Mouse (Mus musculus) kidney, embryonic 14.5 days (tissue): ENCODE results near the gene Gm21976. TPM values are rescaled to one million over a fixed set of nuclear protein-coding genes. Genes with fewer than 3 reads are reported as not detected.

Experiments used
- ATAC-seq: fragments of 200-750 bp; cut with Nextera tagmentation; 2 replicates; pipeline ENCODE4 v1.8.0; 2017; ENCODE audit warnings: moderate number of reproducible peaks, mild to moderate bottlenecking, moderate TSS enrichment, moderate library complexity; ENCODE audit not compliant: low FRiP score, low TSS enrichment
- H3K27ac ChIP-seq: fragments of 300-500 bp; sonication (generic); 2 replicates; pipeline ENCODE4 v1.5.1; 2014; ENCODE audit warnings: low read depth, mild to moderate bottlenecking, low read length, moderate library complexity, mixed read lengths
- H3K27me3 ChIP-seq: fragments of 300-500 bp; sonication (generic); 2 replicates; pipeline ENCODE4 v1.6.1; 2014; ENCODE audit warnings: mild to moderate bottlenecking, low read length; ENCODE audit not compliant: control insufficient read depth, insufficient read depth
- H3K36me3 ChIP-seq: fragments of 300-500 bp; sonication (generic); 2 replicates; pipeline ENCODE4 v1.6.1; 2014; ENCODE audit warnings: low read length, mixed read lengths; ENCODE audit not compliant: control insufficient read depth, insufficient read depth
- H3K4me1 ChIP-seq: fragments of 300-500 bp; sonication (generic); 2 replicates; pipeline ENCODE4 v1.6.1; 2014; ENCODE audit warnings: low read length, mixed read lengths; ENCODE audit not compliant: control insufficient read depth, insufficient read depth
- H3K4me2 ChIP-seq: fragments of 300-500 bp; sonication (generic); replicated peaks from 2 replicates; pipeline ENCODE4 v1.6.1; 2014; ENCODE audit warnings: low read depth, mild to moderate bottlenecking, low read length
- H3K4me3 ChIP-seq: fragments of 300-500 bp; sonication (generic); 2 replicates; pipeline ENCODE4 v1.5.1; 2014; ENCODE audit warnings: mild to moderate bottlenecking, low read length
- H3K9ac ChIP-seq: fragments of 300-500 bp; sonication (generic); 2 replicates; pipeline ENCODE4 v1.6.1; 2014; ENCODE audit warnings: low read depth, mild to moderate bottlenecking, low read length, moderate library complexity
- H3K9me3 ChIP-seq: fragments of 300-500 bp; sonication (generic); 2 replicates; pipeline ENCODE4 v1.6.1; 2016; ENCODE audit warnings: low read length; ENCODE audit not compliant: control insufficient read depth
- WGBS: fragments of 180-500 bp; shearing (Covaris S2); extraction: QIAGEN DNeasy Blood & Tissue Kit; methylation state at CpG from one replicate; pipeline ENCODE4 v1.1.7; 2014; 5-methylcytosine and 5-hydroxymethylcytosine counted together
- polyA plus RNA-seq: library from polyadenylated mRNA; unstranded; fragments of >200 nt; fragmentation: Nextera tagmentation; extraction: Ambion mirVana; gene quantifications from 2 replicates; pipeline ENCODE4 v1.2.1, GENCODE M21; 2014

Gene Gm21976
- polyA plus RNA-seq, 1 experiment from 2014 or later, result not detected

DNA sequence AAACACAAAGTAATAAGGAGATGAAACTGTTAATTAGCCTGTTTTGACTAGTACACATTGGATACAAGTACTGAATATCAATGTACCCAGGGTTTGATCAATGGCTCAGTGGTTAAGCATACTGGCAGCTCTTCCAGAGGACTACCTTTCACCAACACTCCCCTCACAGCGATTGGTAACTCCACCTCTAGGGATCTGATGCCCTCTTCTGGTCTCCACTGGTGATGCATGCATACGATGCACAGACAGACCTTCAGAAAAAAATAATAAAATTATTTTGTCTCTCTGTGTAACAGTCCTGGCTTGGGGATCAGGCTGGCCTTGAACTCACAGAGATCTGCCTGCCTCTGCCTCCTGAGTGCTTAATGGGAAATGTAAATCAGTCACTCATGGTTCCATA is 52.4 kb downstream of the Gm21976 start:
- no peak for ATAC-seq
- Histone ChIP-seq H3K36me3 (no peaks in the 10 kb centered on the region), H3K4me2 (no peak overlapping the region), H3K4me3 (no peak overlapping the region), H3K9ac (no peak overlapping the region), H3K4me1 (no peaks in the 10 kb centered on the region), H3K9me3 (no peaks in the 10 kb centered on the region), H3K27ac (no peak overlapping the region), H3K27me3 (no peaks in the 10 kb centered on the region)
- 54% methylated on average over 2 of the region's 2 CpGs for WGBS

GRCm38 (mm10) chr13:98336205-98336604 is 56.5 kb downstream of the Gm21976 start:
- no peaks in the 10 kb centered on the region for H3K27me3 ChIP-seq
- no peak overlapping the region for H3K4me3 ChIP-seq
- no peak for ATAC-seq
- H3K9me3 ChIP-seq, result no peaks in the 10 kb centered on the region
- H3K4me2 ChIP-seq, result no peak overlapping the region
- no peaks in the 10 kb centered on the region for H3K4me1 ChIP-seq
- H3K27ac ChIP-seq, result no peak overlapping the region
- no peaks in the 10 kb centered on the region for H3K36me3 ChIP-seq
- no peak overlapping the region for H3K9ac ChIP-seq
- 87% methylated on average over 1 of the region's 1 CpGs for WGBS

GRCm38 (mm10) chr13:98340506-98340905 is 60.8 kb downstream of the Gm21976 start:
- no peaks in the 10 kb centered on the region for H3K36me3 ChIP-seq

DNA sequence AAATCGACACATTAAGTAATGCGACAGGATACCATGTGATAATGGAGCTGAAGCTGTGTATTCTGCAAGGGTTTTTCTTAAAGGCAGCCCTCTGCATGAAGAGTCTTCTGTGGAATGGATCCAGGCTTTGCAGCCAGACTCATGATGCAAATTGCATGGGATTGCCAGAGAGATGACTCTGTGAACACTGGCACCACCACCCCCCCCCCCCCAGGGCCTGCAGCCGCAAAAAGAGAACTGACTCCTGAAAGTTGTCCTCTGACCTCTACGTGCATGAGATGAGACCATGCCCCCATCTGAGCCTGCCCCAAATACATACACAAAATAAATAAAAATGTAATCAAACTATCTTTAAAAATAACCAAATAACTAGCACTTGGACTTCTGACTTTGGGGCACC is 69.8 kb downstream of the Gm21976 start:
- 84% methylated on average over 4 of the region's 4 CpGs for WGBS
- Histone ChIP-seq H3K4me1 (0 out of 2 replicates have a peak, but pooled peaks cover 4% of the 10 kb centered on the region), H3K4me3 (no peak overlapping the region), H3K9ac (no peak overlapping the region), H3K27ac (no peak overlapping the region), H3K27me3 (peaks cover 52% of the 10 kb centered on the region), H3K4me2 (no peak overlapping the region), H3K36me3 (no peaks in the 10 kb centered on the region), H3K9me3 (no peaks in the 10 kb centered on the region)
- ATAC-seq, result no peak

More at GRCm38 (mm10) chr13:98340506-98340905, 60.8 kb downstream of the Gm21976 start:
- 69% methylated on average over 5 of the region's 5 CpGs for WGBS
- Histone ChIP-seq H3K4me2 (no peak overlapping the region), H3K27me3 (no peaks in the 10 kb centered on the region), H3K9me3 (no peaks in the 10 kb centered on the region), H3K4me3 (no peak overlapping the region), H3K4me1 (no peaks in the 10 kb centered on the region), H3K27ac (no peak overlapping the region), H3K9ac (no peak overlapping the region)
- ATAC-seq, result no peak

DNA sequence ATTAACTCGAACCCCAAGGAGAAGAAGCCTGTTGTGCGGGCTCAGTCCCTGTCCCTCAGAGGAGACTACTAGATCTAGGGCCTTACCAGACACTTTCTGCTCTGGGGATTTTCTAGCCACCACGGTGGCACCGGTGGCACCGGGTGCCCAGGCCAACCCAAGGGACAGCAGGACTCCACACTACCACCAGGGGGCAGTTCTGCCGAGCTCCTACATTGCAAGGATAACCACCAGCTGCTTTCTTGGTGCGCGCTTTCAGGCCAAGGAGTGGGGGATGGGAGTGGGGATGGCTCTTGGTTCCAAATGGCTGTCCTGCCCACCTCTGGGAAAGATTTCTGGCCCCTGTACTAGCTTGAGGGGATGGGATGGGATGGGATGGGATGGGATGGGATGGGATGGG is 71.8 kb downstream of the Gm21976 start:
- no peaks in the 10 kb centered on the region for H3K36me3 ChIP-seq

DNA sequence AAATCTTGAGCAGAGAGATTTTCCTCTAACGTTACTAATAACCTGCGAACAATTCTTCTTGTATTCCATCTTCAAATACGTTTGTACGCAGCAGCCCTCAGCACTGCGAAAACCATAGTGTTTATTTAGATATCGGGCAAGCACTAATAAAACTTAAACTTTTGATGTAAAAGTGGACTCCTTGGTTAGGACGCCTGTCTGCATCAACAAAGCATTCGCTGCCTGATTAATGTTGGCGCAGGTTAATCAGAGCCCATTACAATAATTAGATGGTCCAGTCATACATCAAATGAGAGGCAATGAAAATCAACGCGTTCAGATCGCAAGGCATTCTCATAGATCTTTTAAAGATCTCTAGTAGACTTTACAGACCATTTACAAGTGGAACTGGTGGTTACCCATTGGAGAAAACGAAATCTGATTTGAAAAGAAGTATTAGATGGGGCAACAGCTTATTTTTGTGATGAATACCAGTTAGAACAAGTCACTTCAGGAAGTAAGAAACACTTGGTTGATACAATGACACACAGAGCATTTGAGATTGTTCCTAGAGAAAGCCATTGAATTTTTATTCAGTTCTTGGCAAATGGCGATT is 72.8 kb downstream of the Gm21976 start:
- no peak for ATAC-seq
- H3K4me2 ChIP-seq, result no peak overlapping the region
- peaks cover 54% of the 10 kb centered on the region for H3K27me3 ChIP-seq
- H3K4me3 ChIP-seq, result no peak overlapping the region
- H3K9ac ChIP-seq, result no peak overlapping the region
- 10% methylated on average over 14 of the region's 14 CpGs for WGBS
- 0 out of 2 replicates have a peak, but pooled peaks cover 4% of the 10 kb centered on the region for H3K4me1 ChIP-seq
- H3K9me3 ChIP-seq, result no peaks in the 10 kb centered on the region
- H3K27ac ChIP-seq, result no peak overlapping the region
- H3K36me3 ChIP-seq, result no peaks in the 10 kb centered on the region

More for the DNA sequence above, 71.8 kb downstream of the Gm21976 start:
- no peak overlapping the region for H3K9ac ChIP-seq
- H3K9me3 ChIP-seq, result no peaks in the 10 kb centered on the region
- 16% methylated on average over 8 of the region's 8 CpGs for WGBS
- H3K27ac ChIP-seq, result no peak overlapping the region
- H3K4me3 ChIP-seq, result no peak overlapping the region
- ATAC-seq, result no peak
- H3K4me1 ChIP-seq, result 0 out of 2 replicates have a peak, but pooled peaks cover 4% of the 10 kb centered on the region
- peaks cover 58% of the 10 kb centered on the region for H3K27me3 ChIP-seq
- H3K4me2 ChIP-seq, result no peak overlapping the region

DNA sequence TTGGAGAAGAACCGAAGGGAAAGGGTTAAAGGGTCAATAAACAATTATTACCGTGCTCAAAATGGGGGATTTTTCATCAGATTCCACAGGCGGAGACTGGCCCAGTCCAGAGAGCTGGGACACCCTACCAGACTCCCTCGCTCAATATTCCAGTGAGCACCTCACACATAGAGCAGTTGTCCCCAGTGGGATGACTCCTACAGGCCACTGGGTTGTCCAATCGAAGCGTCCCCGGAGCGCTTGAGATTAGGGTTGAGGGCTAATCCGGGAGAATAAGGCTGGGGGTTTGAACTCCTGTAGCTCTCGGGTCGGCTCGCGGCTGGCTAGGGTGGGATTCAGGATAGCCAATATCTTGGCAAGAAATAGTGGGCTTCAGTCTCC is 74.0 kb downstream of the Gm21976 start:
- WGBS, result 1% methylated on average over 13 of the region's 13 CpGs
- H3K27ac ChIP-seq, result no peak overlapping the region
- ATAC-seq, result peak; percentile 29

GRCm38 (mm10) chr13:98354090-98354801 is 74.6 kb downstream of the Gm21976 start, which contains the start of gene Foxd1:
TSS of gene Foxd1 (plus strand) at chr13:98354242.
- peak; percentile 92 for ATAC-seq
- Histone ChIP-seq H3K27me3 (peaks cover 62% of the 10 kb centered on the region), H3K4me3 (peak within 1 kb of the TSS; percentile 49), H3K4me2 (peak within 1 kb of the TSS; percentile 57), H3K27ac (peak within 1 kb of the TSS; percentile 82), H3K4me1 (0 out of 2 replicates have a peak, but pooled peaks cover 4% of the 10 kb centered on the region), H3K36me3 (no peaks in the 10 kb centered on the region), H3K9ac (peak within 1 kb of the TSS; percentile 72), H3K9me3 (no peaks in the 10 kb centered on the region)
- WGBS, result 2% methylated on average over 60 of the region's 76 CpGs

More for the DNA sequence above, 74.0 kb downstream of the Gm21976 start:
- Histone ChIP-seq H3K4me3 (peak overlapping the region; percentile 49), H3K36me3 (no peaks in the 10 kb centered on the region), H3K9me3 (no peaks in the 10 kb centered on the region), H3K9ac (peak overlapping the region; percentile 25; the same call in 1 of the 2 replicates), H3K4me2 (peak overlapping the region; percentile 57), H3K4me1 (0 out of 2 replicates have a peak, but pooled peaks cover 4% of the 10 kb centered on the region), H3K27me3 (peaks cover 60% of the 10 kb centered on the region)
